Mouse (Mus musculus): ENCODE data around the gene Slc5a10. TPM values are rescaled to one million over a fixed set of nuclear protein-coding genes. Genes with fewer than 3 reads are reported as not detected.
"Not testable (repeated sequence)": the region's sequence is repeated elsewhere in the genome, so short reads cannot be mapped to it uniquely, and the experiment has no call there.

Slc5a10 gene
- total RNA-seq, 2 experiments from 2014 or later = 0.23 to 5.6 TPM

DNA sequence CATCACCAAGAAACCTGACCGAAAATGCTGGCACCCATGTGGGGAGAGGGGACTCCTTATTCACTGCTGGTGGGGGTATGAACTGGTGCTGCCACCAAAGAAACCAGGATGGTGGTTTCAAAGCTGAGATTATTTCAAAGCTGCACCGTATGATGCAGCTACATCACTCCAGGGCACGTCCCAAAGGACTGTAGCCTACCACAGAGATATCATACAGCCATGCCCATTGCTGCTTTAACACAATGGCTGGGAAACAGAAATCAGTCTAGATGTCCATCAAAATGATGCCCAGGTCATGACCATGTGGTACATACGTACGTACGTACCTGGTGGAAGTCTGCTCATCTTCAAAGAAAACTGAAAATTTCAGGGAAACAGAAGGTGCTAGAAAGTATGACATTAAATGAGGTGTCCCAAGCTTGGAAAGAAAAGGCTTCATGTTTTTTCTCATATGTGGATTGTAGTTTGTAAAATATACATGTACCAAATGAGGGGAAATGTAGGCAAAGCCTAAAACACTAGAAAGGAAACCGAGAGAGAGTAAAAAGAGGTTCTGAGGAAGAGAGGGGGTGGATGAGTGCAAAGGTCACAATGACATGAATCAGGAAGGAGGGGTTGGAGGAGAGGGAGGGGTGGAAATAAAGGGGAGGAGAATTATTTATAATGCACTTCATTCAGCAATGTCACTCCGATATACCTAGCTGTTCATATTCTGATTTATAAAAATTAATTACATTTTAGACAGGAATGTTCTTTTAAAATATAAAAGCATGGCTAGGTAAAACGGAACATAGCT lies 70.0 kb downstream of the Slc5a10 start:
- DNase-seq (ENCODE audit: low spot score in 2 of 2) = no peak

DNA sequence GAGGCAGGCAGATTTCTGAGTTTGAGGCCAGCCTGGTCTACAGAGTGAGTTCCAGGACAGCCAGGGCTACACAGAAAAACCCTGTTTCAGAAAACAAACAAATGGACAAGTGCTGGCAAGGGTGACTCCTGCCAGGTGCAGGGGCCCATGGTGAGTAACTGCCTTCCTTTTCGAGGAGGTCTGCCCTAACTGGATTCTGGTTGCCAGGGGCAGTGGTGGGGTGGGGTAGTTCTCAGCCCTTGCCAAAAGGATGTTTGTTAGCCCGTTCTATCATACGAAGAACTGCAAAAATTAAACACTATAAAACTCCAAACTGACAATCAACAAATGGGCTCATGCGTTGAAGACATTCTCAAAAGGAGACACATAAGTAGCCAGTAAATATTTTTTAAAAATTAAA lies 71.0 kb downstream of the Slc5a10 start:
- no peak for DNase-seq (ENCODE audit: low spot score in 2 of 2)

- DNase-seq (ENCODE audit: low spot score in 2 of 2) = no peak
These were observed 71.5 kb downstream of the Slc5a10 start for GRCm38 (mm10) chr11:61649163-61649580.

GRCm38 (mm10) chr11:61648749-61649115 lies 71.9 kb downstream of the Slc5a10 start:
- DNase-seq (ENCODE audit: low spot score in 2 of 2) = no peak

GRCm38 (mm10) chr11:61647956-61648748 lies 72.5 kb downstream of the Slc5a10 start:
- no peak for DNase-seq (ENCODE audit: low spot score in 2 of 2)

DNA sequence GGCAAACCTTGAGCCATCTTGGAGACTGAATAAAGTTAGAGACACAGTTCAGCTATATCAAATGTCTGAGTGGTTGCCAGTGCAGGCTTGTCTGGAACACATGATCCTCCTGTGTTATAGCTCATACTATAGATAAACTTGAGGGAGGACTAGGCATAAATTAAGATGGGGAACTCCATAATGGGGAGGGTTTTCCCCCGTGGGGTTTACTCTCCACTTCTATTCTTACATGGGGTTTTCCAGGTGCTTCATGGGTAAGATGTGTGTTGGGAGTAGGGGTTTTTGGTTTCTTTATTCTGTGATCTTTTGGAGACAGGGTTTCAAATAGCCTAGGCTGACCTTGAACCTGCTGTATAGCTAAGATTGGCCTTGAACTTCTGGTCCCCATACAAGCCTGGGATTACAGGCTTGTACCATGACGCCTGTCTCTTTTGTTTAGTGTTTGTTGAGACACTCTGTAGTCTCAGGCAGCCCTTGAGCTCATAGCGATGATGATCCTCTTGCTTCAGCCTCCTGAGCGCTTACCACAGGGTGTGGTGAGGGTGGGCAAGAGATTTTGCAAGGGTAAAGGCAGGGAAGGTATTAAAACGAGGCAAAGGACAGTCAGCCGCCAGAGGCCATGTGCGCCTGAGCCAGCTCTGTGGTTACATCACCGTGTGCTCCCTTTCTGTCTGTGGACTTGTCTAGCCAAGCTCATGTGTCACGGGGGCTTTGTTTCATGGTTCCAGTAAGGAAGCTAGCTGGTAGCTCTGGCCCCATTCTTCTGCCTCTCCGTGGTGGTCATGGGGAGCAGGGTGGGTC lies 73.3 kb downstream of the Slc5a10 start:
- DNase-seq (ENCODE audit: low spot score in 2 of 2) = no peak

- no peak for DNase-seq (ENCODE audit: low spot score in 2 of 2)
These were observed 74.1 kb downstream of the Slc5a10 start for GRCm38 (mm10) chr11:61646499-61647039.

DNA sequence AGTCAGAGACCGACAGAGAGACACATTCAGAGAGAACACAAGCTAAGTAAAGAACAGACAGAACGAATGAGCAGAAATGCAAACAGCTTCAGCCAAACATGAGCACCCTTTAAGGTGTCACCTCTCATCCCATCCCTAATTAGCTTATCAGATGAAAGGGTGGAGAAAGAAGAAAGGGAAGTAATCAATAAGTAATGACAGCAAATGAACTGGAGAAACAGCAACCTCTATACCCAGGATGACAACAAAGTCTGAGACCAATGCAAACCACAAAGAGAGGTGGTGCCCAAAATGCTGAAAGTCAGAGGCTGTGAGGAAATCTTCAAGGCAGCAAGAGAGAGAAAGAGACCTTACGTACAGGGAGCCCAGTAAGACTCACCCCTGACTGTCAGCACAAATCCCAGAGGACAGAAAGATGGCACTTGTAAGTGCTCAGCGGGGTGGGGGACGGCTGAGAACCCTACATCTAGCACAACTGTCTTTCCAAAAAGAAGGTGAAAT lies 75.2 kb downstream of the Slc5a10 start:
- DNase-seq (ENCODE audit: low spot score in 2 of 2) = no peak

- no peak for DNase-seq (ENCODE audit: low spot score in 2 of 2)
These were observed 75.9 kb downstream of the Slc5a10 start for GRCm38 (mm10) chr11:61644576-61645326.

GRCm38 (mm10) chr11:61643184-61643961 lies 77.3 kb downstream of the Slc5a10 start:
- DNase-seq (ENCODE audit: low spot score in 2 of 2) = no peak

GRCm38 (mm10) chr11:61642106-61642505 lies 78.5 kb downstream of the Slc5a10 start:
- no peak for DNase-seq (ENCODE audit: low spot score in 2 of 2)

DNA sequence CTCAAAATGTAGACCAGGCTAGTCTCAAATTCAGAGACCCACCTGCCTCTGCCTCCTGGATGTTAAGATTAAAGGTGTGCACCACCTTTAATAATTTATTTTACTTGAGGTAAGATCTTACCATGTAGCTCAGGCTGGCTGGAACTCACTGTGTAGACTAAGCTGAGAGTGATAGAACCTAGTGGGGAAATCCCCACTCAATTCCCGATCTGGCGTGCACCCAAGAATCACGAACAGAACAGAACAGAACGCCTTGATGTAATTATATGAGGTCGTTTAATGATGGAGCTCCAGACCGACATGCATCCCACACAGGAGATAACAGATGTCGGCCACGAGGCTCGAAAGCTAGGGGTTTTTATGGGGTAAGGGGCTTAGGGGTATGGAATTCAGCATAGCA lies 80.0 kb downstream of the Slc5a10 start:
- not testable (repeated sequence) for DNase-seq (ENCODE audit: low spot score in 2 of 2)

DNA sequence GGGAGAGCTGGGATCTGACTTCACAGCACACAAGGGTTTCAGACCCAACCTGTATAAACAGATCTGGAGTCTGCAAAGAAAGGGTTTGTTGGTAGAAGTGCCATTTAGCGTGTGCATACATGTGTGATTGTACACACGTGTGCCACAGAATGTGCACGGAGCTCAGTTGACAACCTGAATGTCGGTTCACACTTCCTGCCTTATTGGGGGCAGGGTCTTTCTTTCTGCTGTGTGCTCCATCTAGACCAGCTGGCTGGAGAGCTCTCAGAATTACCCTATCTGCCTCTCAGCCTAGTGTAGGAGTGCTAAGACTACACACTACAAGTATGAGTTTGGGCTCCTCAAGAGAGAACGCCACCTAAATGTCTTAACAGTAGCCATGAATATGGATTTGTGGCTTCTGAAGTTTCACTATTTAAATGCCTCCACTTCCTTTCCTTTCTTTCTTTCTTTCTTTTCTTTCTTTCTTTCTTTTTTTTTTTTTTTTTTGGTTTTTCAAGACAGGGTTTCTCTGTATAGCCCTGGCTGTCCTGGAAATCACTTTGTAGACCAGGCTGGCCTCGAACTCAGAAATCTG lies 80.9 kb downstream of the Slc5a10 start:
- no peak for DNase-seq (ENCODE audit: low spot score in 2 of 2)

GRCm38 (mm10) chr11:61638764-61639536 lies 81.7 kb downstream of the Slc5a10 start:
- DNase-seq (ENCODE audit: low spot score in 2 of 2) = no peak

GRCm38 (mm10) chr11:61637856-61638255 lies 82.8 kb downstream of the Slc5a10 start:
- DNase-seq (ENCODE audit: low spot score in 2 of 2) = no peak

GRCm38 (mm10) chr11:61637413-61637812 lies 83.2 kb downstream of the Slc5a10 start:
- no peak for DNase-seq (ENCODE audit: low spot score in 2 of 2)

GRCm38 (mm10) chr11:61636309-61636708 lies 84.3 kb downstream of the Slc5a10 start:
- not testable (repeated sequence) for DNase-seq (ENCODE audit: low spot score in 2 of 2)

DNA sequence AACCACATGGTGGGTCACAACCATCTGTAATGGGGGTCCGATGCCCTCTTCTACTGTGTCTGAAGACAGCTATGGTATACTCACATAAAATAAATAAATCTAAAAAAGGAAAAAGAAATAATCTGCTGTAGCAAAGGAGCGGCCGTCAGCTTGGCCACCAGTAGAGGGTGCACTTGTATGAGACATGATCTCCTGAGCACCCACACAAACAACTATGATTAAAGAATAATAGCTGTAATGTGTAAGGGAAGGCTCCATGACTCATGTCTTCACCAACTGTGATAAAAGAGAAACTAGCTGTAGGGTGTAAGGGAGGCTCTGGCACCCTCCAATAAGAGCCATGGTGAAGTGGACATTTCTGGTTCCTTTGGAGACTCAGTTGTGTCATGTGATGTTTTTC lies 91.0 kb downstream of the Slc5a10 start:
- no peak for DNase-seq (ENCODE audit: low spot score in 2 of 2)
